Mouse (Mus musculus) kidney, adult 10 weeks (tissue): ENCODE data around the gene Snapc4. TPM values are rescaled to one million over a fixed set of nuclear protein-coding genes. Genes with fewer than 3 reads are reported as not detected.

Source experiments
- polyA plus RNA-seq: library from polyadenylated mRNA; stranded (reverse); fragments of 350-450 nt; fragmentation: Illumina TruSeq; extraction: RNeasy Lipid Tissue Mini Kit (QIAGEN cat#74804); gene quantifications from one replicate; pipeline ENCODE4 v1.2.3, GENCODE M21; 2014; ENCODE audit warnings: low read depth, low replicate concordance

Gene Snapc4
- polyA plus RNA-seq: 3.8 TPM

DNA sequence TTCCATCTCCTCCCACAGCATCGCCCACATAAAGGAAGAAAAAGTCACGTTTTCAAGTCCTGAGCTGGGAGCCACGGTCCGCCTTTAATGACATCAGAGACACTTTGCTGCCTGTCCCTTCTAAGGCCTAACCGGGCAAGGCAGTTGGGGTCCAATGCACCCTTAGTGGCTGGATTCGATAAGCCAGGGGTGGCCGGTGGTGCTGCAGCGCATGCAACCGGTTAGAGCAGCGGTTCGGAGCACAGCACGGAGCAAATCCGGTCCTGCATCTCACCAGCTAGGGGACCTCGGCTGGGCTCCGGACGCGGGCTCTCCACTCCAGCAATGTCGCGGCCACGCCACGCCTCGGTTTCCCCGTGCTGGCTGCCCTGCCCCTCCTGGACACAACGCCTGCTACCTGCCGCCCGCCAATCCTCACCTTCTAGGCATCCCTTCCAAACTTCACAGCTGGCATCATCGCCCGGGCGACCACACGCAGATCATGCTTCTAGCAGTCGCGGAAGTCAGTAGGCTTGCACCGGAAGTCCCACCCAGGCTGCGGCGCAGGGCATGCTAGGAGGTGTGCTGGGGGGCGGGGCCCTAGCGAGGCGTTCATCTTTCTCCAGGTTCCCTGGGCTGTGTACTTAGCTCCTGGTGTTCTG is at the start of gene Snapc4:
Gene Snapc4, minus strand, starts transcription at position 523 of the 641 bp plus-strand sequence.

DNA sequence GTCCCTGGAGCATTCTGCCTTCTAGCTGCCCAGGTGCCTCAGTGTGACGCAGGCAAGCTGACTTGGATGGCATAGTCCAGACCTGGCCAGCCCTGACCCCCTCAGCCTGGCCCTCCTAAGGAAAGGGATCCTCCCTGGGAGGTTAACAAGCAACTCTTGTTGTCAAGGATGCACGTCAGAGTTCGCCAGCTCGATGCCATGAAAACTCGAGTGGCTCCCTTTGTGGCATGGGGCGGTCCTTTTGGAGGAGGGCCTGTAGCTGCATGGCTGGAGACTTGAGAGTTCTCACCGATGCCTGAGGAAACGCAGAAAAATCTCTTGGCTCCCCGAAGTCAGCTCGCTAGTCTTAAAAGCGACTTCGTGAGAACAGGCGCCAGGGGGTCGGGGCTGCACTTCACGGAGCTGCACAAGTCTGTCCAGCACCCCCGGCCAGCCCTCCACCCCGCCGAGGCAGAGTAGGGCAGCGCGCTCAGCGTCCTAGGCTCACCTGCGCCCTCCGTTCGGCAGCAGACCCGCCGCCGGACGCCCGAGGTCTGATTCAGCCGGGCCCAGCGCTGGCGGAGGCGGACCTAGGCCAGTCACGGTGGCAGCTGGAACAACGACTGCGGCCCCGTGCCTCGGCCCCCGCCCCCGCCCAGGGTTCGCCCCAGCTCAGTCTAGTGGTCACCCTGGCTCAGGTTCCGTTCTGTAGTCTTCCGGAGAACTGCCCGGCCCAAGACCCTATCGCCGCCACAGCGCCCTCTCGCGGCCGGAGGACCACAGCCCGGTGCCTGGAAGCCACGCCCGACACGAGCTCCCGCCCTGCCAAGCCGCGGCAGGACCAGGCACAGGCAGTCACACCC is 28.3 kb upstream of the Snapc4 start, which contains the start of gene Inpp5e:
Gene Inpp5e, minus strand, starts transcription at position 689 of the 842 bp plus-strand sequence.

DNA sequence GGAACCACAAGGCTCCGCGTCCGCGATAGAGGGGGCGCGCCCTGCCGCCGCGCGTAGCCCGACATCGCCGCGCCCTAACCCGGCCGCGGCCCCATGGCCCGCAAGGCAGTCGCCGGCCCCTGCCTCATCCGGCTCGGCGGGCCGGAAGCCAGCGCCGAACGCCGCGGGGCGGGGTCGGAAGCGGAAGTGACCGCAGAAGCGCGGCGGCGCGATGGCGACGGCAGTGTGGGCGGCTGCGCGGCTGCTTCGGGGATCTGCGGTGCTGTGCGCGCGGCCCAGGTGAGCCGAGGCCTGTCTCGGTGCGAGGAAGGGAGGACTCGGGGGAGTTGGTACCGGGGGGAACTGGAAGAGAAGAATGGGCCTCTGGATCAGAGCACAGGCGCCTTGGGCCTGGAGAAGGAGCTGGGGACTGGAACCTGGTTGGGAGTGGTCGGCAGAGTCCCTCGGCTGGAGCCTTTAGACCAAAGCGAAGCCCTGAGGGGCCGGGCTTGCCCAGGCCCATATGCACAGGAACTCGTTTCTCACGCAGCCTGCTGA is 8.8 kb upstream of the Snapc4 start, which contains the start of the genes Entr1 and Pmpca:
Gene Entr1, minus strand, starts transcription at position 163 of the 537 bp plus-strand sequence.
Gene Pmpca, plus strand, starts transcription at position 186 of the 537 bp plus-strand sequence.

DNA sequence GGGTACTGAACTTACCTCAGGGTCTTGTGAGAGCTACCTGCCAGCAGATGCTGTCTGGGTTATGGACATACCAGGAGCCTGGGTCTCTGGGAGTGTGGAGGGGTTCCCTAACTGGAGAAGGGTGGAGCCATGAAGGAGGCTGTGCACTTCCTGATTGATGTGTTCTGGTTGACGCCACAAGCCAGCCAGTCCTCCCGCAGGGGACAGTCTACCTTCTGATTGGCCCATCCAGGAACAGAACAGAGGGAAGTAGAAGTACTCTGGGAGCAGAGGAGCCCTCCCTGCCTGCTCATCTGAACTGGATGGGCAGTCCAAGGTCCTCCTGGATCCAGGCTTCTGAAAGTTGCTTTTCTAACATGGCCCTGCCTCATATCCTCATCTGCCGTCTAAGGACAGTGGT is 19.7 kb downstream of the Snapc4 start, which contains the start of gene Card9:
Gene Card9, minus strand, starts transcription at position 147 of the 400 bp plus-strand sequence.

DNA sequence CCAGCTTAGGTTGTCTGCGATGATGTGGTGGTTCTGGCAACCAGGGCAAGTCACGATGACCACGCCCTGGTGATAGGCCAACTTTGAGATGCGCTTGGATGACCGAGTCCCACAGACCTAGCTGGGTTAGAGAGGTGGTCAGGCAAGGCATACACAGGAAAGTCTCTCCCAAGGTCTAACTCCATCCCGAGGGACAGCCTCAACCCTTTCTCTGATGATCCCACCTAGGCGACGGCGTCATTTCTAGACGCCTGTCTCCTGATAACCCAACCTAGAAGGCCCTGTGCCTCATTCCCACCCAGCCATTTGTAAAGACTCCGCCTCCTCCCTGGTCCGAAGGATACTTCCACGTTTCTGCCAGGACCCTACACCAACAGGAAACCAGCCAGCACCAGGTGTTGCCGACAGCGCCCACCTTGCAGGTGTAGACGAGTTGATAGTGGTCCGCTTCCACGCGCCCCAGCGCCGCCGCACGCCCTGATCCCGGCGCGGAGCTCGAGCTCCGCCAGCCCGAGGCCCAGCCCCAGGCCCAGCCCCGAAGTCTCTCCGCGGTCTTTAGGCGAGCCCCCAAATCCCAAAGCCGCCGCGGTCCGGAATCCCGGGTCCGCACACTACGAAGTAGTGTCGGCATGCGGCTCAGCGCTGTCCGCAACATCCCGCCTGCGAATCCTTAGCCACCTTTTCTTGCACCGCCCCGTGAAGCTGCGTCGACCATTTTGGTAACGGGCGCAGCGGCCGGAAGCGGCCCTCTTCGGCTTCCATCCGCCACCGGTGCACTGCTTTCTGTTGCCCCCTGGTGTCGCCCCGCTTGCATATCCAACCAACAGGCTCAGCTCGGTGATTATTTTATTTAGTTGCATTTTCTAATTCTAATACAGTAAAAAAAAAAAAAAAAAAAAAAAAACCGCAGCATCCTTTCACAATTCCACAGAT is 28.8 kb downstream of the Snapc4 start, which contains the start of gene Dnlz:
Gene Dnlz, minus strand, starts transcription at position 753 of the 933 bp plus-strand sequence.

DNA sequence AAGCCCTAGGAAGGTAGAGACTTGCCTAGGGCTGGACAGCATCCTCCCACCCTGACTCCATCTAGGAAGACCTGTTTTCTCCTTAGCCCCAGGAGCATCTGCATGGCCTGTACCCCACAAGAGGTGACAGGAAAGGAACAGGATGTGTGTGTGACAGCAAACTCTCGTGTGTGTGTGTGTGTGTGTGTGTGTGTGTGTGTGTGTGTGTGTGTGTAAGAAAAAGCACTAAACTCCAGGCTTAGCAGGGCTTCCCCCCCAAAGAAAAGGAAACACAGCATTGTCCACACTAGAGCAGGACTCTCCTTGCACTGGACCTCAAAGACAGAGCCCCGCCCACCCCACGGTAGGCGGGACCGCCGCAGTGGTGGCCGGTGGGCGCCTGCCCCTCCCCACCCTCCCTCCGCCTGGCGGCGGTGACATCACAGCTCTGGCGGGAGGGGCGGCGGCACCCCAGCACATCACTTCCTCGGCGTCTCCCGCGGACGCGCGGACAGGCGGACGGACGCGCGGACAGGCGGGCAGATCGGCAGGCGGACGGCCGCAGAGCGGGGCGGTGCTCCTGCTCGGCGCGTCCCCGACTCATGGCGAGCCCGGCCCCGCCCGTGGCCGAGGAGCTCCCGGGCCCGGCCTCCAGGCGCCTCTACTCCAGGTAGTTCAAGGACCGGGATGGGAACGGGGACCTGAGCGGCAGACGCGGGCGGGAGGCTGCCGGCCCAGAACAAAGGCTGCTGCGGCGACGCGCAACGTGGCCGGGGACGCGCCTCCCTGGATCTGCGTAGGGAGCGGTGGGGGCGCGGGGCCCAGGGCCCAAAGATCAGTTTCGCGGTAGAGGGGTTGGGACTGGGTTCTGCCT is 65.2 kb downstream of the Snapc4 start, which contains the start of gene Gpsm1:
Gene Gpsm1, plus strand, starts transcription at position 444 of the 853 bp plus-strand sequence.

Other genes starting within 250 kb of the Snapc4 start
- not detected for gene Lhx3, start 172.4 kb downstream of the Snapc4 start, polyA plus RNA-seq
- 10.4 TPM for gene Qsox2, start 143.1 kb downstream of the Snapc4 start, polyA plus RNA-seq
- not detected for gene Ccdc187, start 86.1 kb downstream of the Snapc4 start, polyA plus RNA-seq
- gene Gpsm1, start 65.1 kb downstream of the Snapc4 start, polyA plus RNA-seq: 0.65 TPM
- 1.3 TPM for gene Dnlz, start 28.5 kb downstream of the Snapc4 start, polyA plus RNA-seq
- gene Card9, start 19.7 kb downstream of the Snapc4 start, polyA plus RNA-seq: not detected
- gene Entr1, start 8.7 kb upstream of the Snapc4 start, polyA plus RNA-seq: 34.3 TPM
- gene Pmpca, start 8.7 kb upstream of the Snapc4 start, polyA plus RNA-seq: 136 TPM
- gene Inpp5e, start 28.6 kb upstream of the Snapc4 start, polyA plus RNA-seq: 10.9 TPM
- 44.5 TPM for gene Sec16a, start 64.6 kb upstream of the Snapc4 start, polyA plus RNA-seq
- gene Notch1, start 136.0 kb upstream of the Snapc4 start, polyA plus RNA-seq: 1.1 TPM
- gene Egfl7, start 199.4 kb upstream of the Snapc4 start, polyA plus RNA-seq: 6.6 TPM
- gene Gm20532, start 206.0 kb upstream of the Snapc4 start, polyA plus RNA-seq: not detected
- gene Agpat2, start 223.8 kb upstream of the Snapc4 start, polyA plus RNA-seq: 2.1 TPM
- gene Fam69b, start 247.8 kb upstream of the Snapc4 start, polyA plus RNA-seq: not detected